Mouse (Mus musculus) skeletal muscle tissue, adult 2 months (tissue): ENCODE measurements around the gene Wdr64.

Experiments used
- DNase-seq: peaks from one replicate; pipeline ENCODE4 v3.0.0-alpha.2; 2012; ENCODE audit warnings: low read depth, low spot score

Wdr64 gene

DNA sequence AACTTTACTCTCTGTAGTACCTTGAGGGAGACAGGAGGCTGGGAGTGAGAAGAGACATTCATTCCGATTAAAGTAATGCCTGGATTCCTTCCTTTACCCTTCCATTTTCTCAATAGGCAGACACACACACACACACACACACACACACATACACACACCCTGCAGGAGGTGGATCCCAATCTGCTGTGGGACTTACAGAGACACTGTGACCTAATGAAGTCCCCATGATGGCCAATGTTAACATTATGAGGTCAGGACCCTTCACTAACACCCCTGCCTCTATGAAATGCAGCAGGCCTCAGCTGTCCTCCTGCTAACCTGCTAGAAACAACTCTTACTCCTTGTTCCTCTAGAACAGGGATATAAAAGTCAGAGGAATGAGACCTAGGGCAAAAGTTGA is at the start of gene Wdr64:
Wdr64 (plus strand) TSS at position 301 of the 400 bp plus-strand sequence.
- no peak for DNase-seq

DNA sequence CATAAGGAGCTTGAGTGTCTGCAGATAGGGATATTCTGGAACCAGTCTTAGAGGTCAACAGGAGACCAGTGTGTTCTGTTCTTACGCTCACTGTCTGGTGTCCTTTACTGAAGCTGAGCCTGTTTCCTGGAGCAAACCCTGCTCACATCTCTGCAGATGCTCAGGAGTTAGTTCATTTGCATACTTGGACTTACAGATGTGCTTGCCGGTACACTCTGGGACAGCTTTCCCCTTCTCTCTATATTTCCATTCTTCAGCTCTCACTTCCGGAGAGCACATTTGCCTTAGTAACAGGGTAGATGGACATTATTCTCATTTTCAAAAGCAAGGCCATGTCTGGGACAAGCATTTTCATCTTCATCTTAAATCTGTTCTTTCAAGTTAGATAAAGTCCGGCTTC is 49.8 kb upstream of the Wdr64 start:
- no peak for DNase-seq

DNA sequence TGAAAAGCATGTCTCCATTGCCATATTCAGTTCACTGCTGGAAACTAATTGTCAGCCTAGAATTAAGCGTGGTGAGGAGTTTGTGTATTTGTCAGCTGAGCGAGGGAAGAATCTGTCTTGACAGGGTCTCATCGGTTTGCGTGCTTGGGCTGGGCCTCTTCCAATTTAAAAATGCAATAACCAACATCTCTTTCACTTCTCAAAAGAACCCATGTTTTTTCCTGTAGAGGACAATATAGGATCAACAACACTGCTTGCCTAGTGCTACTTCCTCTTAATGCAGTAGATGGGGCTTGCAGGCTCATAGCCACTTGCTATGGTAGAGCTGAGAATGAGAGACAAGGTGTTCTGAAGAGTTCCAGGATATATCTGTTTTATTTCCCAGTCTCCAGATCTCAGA is 38.5 kb upstream of the Wdr64 start:
- DNase-seq: no peak

DNA sequence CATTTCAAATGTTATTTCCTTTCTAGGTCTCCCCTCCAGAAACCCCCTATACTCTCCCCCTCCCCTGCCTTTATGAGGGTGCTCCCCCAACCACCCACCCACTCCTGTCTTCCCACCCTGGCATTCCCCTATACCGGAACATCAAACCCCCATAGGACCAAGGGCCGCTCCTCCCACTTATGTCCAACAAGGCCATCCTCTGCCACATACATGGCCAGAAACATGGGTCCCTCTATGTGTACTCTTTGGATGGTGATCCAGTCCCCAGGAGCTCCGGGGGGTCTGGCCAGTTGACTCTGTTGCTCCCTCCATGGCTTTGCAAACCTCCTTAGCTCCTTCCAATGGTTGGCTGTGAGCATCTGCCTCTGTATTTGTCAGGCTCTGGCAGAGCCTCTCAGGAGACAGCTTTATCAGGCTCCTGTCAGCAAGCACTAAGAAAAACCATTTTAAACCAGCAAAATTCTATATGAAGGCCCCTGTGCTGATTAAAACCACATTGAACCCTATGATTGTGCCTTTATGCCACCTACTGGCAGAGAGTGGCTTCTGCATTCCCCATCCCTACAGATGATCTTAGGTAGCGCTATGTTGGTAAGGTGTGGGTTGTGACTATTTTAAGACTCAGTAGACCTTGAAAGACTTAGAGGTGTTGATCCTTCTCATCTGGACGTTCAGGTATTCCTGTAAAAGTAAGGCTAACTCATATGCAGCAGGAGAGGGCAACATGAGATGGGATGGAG is 29.6 kb upstream of the Wdr64 start:
- no peak for DNase-seq

DNA sequence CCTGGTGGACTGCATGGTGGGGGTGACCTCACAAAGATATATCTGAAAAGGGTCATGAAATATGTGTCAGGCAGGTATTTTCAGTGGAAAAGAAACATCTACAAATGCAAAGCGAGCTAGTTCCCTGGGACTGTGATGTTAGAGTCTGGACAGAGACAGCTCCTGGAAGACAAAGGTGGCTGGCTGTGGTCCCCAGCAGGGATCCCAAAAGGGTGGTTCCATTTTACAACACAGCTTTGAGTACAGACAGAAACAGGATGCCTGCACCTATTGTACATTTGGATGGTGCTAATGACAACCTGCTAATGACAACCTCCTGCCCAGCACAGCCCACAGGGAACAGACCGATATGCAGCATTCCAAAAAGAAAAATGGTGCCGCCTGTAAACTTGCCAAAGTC is 28.9 kb upstream of the Wdr64 start:
- DNase-seq: no peak

DNA sequence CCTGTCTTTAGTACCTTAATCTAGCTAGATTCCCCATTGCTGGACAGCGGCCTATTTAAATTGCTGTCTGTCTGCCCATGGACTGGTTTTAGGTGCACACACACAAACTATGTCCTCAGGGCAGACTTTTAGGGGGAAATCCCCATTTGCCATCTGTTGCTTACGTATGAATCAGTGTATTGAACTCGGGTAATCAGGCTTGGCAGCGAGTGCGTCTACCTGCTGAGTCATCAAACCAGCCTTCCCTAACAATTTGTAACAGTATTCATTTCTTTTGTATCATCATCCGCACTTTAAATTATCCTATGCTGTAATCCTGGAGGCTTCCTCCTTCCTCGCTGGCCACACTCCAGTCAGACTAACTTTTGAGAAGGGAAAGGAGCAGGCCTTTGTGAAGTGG is 28.4 kb upstream of the Wdr64 start:
- DNase-seq: no peak

DNA sequence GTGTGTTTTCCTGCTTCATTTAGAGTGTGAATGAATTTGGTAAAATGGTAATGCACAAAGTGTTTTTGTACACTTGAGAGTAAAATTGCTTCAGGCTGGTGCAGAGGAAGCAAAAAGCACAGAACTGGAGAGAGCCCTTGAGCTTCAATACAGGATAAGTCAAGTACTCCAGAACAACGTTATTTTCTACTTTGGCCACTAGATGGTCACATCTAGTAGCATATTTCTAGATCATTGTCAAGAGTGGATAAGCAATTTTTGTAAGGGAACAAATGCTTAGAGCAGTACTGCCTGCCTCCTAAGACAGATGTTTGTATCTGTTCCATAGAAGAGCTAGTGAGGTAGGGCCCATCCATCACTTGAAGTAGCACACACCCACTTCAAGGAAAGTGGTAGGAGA is 26.8 kb upstream of the Wdr64 start:
- no peak for DNase-seq

DNA sequence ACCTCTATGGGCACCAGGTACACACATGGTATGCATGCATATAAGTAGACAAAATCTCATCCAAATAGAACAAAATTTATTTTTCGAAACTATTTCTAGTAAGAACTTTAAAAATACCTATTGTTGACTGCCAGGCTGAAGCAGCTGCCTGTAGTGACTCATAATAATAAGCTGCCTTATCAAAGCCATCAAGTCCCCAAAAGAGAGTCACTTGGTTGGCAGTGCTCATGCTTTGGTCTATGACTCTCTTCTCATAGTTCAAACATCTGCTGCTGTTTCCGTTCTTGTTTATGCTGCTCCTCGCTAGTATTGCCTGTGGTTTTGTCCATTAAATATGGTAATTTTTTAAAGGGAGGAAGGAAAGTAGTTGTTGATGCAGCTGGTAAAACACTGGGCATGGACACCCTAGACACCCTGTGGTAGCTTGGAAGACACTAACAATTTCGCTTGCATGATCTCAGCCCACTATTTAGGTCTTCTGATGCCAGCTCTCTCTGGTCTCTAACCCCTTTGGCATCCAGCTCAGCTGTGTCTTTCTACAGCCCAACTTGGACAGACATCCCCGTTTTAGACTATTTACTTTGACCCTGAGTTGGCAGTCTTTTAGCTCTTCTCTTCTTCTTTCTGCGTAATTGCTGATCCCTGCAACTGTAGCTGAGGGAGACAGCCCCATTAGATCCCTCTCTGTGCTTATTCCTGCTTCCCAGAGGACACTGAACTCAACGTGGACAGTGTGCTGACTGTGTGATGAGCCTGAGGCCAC is 24.6 kb upstream of the Wdr64 start:
- no peak for DNase-seq

DNA sequence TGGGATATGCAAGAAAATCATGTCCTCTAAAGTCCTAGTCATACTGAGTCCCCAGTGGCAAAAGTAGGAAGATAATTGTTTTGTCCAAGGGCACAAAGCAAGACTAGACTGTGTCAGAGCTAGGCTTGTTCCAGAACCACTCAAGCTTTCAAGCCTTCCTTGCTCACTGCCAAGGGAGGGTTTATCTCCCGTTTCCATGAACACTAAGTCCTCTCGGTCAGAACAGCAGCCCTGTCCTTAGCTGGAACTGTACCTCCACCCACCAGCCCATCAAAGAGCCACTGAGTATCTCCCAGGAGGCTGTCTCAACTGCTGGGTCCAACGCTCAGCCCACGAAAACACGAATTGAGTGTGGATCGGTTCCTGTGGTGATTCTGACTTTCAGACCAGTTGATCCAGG is 23.3 kb upstream of the Wdr64 start:
- no peak for DNase-seq

DNA sequence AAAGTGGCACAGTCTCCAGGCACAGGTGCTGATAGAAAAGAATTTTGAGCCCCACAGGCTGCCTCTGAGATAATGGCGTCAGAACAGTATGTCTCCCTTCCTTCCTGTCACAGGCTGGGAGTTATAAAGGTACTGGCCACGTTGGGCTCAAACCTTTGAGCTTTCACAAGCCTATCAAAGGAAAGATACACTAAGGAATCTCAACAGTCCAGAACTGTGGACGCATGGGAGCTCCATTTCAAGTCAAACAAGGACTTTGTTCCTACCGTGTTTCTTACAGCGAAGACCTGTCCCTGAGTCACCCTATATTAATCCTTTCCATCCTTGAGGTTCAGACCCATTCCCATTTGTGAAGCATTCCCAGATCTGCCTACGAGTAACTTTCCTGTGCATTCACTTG is 20.9 kb upstream of the Wdr64 start:
- DNase-seq: no peak

DNA sequence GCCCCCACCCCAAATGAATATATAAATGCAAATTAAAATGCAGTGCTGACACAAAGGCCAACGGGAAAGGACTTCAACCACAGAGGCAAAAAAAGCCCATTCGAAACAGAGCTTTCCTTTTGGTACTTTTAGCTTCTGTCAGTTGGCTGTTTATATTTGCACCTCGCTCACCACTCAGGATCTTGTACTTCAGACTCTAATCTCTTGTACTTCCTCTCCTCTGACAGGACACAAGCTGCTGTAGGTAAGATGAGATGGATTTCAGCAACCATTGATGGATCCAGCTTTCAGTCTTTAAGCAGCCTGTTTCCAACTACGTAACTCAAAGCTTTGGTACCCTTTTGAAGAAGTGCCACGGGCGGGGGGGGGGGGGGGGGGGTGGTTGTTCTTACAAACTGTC is 17.4 kb upstream of the Wdr64 start:
- no peak for DNase-seq

DNA sequence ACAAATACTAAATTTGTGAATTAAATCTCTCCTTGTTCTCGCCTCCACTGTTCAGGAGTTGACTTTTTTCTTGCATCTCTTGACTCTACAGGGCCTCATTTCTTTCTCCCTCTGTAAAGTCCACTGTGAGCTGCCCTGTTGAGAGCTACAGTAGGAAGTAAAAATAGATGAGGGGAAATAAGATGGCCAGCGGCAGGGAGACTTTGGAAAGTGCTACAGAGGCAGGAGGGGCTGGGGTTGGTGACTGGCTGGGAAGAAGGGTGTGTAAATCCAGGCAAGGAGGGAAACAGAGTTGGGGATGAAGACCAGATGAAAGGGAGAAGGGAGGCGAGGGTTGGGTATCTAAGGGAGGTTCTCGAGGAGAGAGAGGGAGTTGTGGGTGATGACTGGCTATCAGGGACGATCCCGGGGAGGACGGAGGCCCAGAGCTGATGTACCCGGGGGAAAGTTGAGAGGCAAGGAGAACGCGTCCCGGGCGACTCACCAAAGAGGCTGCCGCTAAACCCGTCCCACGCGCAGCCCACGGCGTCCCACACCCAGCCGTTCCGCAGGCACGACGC is 6.6 kb upstream of the Wdr64 start:
- DNase-seq: no peak

DNA sequence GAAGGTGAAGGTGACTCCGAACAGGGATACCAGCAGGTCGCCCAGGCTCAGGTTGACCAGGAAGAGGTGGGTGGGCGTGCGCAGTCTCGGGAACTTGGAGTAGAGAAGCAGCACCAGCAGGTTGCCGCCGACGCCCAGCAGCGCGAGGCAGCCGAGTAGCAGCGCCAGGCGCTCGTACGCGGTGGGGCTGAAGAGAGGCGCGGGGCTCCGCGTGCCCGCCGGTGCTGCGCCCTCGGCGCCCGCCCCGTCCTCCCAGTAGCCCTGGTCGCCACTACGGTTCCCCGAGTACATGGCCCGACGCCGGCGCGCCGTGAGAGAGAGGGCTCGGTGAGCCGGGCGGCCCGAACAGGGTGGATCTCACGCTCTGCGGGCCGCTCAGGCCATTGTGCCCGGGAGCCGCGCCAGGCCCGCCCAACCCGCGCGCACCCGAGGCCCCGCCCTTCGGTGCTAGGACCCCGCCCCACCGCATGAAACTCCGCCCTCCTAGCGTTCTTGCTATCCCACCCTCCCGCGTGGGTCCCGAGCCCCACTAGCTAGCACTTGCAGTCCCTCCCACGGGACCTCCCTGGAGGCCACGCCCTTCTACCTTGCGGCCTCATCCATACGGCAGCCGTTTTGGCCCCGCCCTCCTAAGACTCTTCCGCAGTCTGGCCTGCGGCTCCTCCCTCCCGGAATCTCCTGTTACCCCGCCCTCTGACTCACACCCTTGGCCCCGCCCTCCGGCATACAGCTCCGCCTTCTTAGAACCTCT is 6.0 kb upstream of the Wdr64 start, which contains the start of the genes Opn3 and Chml:
Opn3 (minus strand) TSS at position 531 of the 751 bp plus-strand sequence.
Chml (minus strand) TSS at position 656 of the 751 bp plus-strand sequence.
- DNase-seq: peak; percentile 99

DNA sequence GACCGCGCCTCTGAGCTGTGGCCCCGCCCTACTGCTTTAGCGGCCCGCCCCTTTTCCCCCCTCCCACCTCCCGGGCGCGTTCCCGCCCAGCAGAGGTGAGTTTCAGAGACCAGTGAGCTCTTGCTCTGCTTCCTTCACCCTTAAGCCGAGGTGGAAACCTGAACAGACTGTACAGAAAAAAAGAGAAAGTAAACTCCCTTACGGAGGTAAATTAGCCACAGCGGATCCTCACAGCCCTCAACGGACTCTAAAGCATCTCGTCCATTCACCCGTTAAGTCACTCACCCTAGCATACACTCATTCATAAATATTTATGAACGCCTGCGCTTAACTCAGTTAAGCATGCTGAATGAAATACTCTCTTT is 5.4 kb upstream of the Wdr64 start:
- DNase-seq: no peak

DNA sequence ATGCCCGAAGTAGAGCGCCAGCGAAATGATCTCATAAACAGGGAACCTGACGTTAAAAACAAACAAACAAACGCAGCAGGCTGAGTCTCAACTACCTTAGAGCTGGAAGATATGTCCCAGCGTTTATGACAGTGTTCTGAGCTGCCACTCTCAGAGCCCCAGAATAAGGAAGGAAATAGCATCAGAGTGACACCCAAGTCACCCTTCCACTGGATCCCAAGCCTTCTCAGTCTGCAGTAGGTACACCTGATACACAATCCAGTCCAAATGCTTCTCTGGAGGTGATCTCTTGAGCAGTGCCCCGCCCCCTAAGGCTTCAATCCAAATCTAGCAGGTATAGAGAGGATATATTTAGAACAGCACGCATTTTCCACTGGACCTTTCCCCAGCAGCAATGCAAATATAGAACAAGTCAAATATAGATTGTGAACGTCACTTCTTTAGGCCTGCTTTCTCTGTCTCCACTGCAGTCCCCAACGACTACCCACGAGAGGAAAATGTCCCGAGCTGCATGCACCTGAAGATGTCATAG is 4.9 kb upstream of the Wdr64 start:
- no peak for DNase-seq

DNA sequence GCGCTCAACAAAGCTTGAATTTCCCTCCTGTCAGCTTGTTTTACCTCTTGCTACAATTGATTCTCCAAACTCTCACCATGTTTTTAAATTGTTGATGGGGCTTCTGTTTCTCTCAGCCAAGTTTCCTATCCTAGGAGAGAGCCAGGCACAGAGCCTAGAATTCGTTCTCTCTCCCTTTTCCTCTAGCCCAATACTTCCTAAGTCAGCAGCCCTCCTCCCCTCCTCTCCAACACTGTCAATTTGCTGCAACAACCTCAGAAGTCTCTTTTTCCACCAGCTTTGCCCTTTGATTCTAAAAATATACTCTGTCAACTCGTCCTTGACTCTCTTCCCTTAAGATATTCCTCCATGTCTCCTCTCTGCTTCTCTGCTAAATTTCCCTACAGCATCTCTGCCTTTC is 982 bp downstream of the Wdr64 start:
- no peak for DNase-seq

DNA sequence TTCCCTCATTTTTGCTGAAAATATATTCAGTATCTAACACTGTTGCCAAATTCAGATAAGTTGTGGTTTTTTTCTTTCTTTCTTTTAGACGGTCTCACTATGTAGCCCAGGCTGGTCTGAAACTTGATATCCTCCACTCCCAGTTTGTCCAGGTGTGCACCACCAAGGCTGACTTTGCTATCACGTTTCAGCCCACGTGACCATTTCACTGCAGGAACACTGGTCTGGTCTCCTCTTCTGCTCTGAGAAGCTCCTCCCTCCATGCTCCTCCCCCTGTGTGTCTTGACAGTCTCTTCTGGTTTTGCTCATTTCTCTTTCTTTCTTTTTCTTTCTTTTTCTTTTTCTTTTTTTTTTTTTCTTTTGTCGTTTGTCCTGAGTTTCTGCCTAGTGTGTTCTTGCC is 1.4 kb downstream of the Wdr64 start:
- no peak for DNase-seq

DNA sequence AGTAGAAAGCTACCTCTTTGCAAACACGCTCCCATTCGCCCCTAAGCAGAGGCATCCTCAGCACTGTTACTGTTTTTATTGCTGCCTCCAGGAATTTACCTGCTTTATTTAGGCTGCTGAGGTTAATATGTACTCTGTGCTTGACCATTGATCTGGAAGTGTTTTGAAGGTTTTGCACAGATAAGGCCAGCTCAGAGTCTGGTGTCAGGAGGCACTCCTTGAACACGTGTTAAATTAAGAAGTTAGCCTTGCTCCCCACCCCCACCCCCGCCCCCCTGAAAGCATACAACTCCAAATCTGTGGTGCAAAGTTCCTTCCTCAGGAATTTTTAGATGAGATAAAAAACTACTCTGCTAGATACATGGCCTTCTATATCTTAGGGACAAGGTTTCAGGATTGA is 2.8 kb downstream of the Wdr64 start:
- DNase-seq: no peak

DNA sequence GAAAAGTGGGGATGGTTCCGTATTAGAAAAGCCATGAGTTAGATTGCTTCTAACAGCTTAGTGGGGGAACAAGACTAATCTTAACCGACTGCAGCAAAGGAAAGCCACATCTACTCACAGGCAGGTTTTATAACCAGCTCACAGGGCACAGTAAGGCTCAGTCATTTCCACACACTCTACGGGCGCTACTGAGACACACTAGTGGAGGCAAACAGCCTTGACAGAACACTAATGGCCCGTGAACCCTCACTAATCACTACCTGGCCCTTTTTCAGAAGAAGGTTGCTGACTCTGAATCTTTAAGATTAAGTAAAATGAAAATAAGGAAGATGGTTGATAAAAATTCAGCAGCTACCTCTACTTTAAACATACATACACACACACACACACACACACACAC is 9.2 kb downstream of the Wdr64 start:
- DNase-seq: no peak

DNA sequence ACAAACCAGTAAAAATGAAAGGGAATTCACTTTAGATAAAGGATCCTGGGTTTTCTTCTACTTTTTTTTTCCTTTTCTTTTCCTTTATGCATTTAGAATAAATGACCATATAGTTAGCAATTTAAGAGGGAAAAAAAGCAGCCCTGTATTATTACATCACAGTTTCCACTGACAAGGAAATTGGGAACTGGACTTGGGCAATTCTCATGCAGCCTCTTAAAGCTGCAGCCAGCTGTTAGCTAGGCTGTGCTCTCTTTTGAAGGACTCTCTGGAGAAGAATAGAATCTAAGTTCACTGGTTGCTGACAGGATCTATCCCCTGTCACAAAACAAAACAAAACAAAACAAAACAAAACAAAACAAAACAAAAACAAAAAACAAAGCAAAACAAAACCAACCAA is 9.6 kb downstream of the Wdr64 start:
- DNase-seq: no peak

DNA sequence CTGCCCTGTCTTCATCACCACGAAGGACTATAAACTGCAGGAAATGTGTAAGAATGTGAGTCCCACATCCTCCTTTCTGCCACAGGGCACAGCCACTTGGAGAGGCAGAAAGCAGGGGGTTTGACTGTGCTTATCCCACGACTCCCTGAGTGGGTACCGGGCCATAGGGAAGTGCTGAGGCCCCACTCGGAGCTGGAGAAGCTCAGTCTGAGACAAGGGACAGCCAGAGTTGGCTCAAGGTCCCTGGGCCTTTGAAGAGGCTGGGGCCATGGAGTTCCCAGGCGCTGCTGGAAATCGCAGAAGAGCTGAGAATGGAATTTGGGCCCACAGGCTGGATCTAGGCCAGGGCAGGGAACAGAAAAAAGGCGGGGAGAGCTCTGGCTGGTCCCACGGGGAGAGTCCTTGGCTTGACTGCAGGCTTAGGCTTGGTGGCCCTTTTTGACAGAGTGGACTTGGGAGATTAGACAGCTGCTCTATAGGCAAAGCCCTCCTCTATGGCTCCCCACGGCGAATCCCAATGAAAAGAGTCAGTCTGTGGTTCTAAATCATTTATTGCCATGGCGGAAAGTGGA is 14.0 kb downstream of the Wdr64 start:
- no peak for DNase-seq

DNA sequence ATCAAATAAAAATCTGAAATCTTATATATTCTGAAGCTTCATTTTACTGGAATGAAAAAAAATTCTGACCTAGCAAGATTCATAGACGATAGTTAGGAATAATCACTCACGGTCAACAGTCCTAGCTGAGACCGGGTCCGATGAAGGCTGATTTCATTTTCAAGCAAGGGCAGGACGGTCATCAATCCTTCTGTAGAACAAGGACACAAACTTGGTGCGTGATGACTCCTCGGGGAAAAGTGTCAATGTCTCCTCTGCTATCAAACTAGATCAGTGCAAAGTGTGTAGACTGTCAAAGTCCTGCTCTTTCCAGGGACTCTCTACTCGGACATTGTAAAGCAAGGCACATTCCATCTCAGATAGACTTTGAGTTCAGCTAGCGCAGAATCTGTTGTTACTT is 18.4 kb downstream of the Wdr64 start:
- DNase-seq: no peak
